Comparison of ENCODE assay signal across 11 mouse cellular contexts in genomic region chr7:7108501-7108900, GRCm38 (mm10).
"Had no signal": no experiment of that assay in that cellular context is flagged by ENCODE, and none has a peak within 500 bp of the region (broad histone marks: within the 10 kb centered on the region; RNA-seq: fewer than 3 reads in every experiment).

No protein-coding gene starts in this region.

- DNase-seq: kidney, adult 18-20 months; kidney, adult 9 months; kidney, postnatal 14 days; kidney, postnatal 4 days; layer of hippocampus, postnatal 36 days; liver, embryonic 13.5 days; lung, adult 2 months; lung, postnatal 14 days; right cerebral cortex, postnatal 25 days; spleen, adult 18-20 months; thymus, postnatal 36 days had no signal
